Mouse (Mus musculus) neural tube, embryonic 15.5 days (tissue): ENCODE measurements at regions not wholly inside any gene's neighbourhood (a gene's known extent, or its start where the extent isn't known, plus 50 kb on each side); places are given as distances from the start of the nearest gene placed in this dataset.

Source experiments
- ATAC-seq: fragments of 200-750 bp; cut with Nextera tagmentation; 2 replicates; pipeline ENCODE4 v1.8.0; 2017; ENCODE audit warnings: mild to moderate bottlenecking, moderate TSS enrichment, moderate library complexity; ENCODE audit not compliant: low FRiP score
- H3K27ac ChIP-seq: fragments of 300-500 bp; sonication (generic); replicated peaks from 2 replicates; pipeline ENCODE4 v1.5.1; 2015; ENCODE audit warnings: mild to moderate bottlenecking, inconsistent platforms
- H3K27me3 ChIP-seq: fragments of 300-500 bp; sonication (generic); replicated peaks from 2 replicates; pipeline ENCODE4 v1.6.1; 2015; ENCODE audit warnings: inconsistent platforms
- H3K36me3 ChIP-seq: fragments of 300-500 bp; sonication (generic); 2 replicates; pipeline ENCODE4 v1.6.1; 2015; ENCODE audit warnings: inconsistent platforms
- H3K4me1 ChIP-seq: fragments of 300-500 bp; sonication (generic); 2 replicates; pipeline ENCODE4 v1.6.1; 2015; ENCODE audit warnings: inconsistent platforms
- H3K4me2 ChIP-seq: fragments of 300-500 bp; sonication (generic); 2 replicates; pipeline ENCODE4 v1.6.1; 2015; ENCODE audit warnings: inconsistent platforms, mild to moderate bottlenecking, moderate library complexity
- H3K4me3 ChIP-seq: fragments of 300-500 bp; sonication (generic); replicated peaks from 2 replicates; pipeline ENCODE4 v1.5.1; 2015; ENCODE audit warnings: mild to moderate bottlenecking, inconsistent platforms
- H3K9ac ChIP-seq: fragments of 300-500 bp; sonication (generic); replicated peaks from 2 replicates; pipeline ENCODE4 v1.6.1; 2015; ENCODE audit warnings: mild to moderate bottlenecking, inconsistent platforms
- H3K9me3 ChIP-seq: fragments of 300-500 bp; sonication (generic); replicated peaks from 2 replicates; pipeline ENCODE4 v1.6.1; 2016; ENCODE audit warnings: inconsistent platforms
- WGBS: fragments of 180-500 bp; shearing (Covaris S2); methylation state at CpG from one replicate; pipeline ENCODE4 v1.1.7; 2015; ENCODE audit warnings: mixed read lengths; 5-methylcytosine and 5-hydroxymethylcytosine counted together

DNA sequence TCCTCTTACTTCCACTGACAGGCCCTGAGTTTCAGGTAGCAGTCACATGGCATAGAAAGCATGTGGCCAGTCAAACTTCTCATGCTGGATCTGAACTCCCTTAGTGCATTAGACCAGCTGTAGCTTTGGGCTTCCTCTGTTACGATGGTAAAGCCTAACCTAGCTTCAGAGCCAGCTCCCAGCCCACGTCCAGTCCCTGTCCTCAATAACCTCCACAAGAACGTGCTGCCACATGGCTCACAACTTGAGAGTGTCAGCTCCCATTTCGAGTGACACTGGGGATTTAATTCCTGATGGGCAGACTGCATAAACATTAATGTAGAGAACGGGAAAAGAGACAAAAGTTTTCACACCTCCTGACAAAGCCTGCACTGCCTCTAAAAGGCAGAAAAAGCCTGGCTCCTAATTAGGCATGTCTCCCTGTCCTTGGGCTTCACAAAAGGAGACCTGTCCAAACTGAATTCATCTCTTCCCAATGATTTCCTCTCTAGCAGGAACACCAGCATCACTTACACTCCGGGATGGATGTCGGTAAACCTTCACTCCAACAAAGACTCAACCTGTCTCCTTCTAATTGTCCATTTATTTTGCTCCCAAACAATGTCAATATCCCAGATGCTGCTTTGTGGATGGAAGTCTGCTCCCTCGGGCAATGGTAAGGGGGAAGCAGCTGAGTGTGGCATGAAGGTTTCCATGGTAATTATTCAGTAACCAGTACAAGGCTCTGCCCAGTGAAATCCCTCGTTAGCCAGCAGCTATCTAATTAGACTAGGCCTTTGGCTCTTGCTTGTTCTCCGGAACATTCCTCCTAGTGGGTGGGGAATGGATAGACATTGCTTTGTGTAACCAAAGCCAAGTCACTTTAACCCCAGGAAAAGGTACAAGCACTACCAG, 408.1 kb upstream of the Kdm8 start:
- H3K4me2 ChIP-seq: no peak overlapping the region
- no peak overlapping the region for H3K27ac ChIP-seq
- WGBS: 39% methylated on average over 10 of the region's 10 CpGs
- H3K36me3 ChIP-seq: no peaks in the 10 kb centered on the region
- H3K9ac ChIP-seq: no peak overlapping the region
- peaks cover 12% of the 10 kb centered on the region; the same call in 1 of the 2 replicates for H3K4me1 ChIP-seq
- no peaks in the 10 kb centered on the region for H3K27me3 ChIP-seq
- H3K4me3 ChIP-seq: no peak overlapping the region
- no peak for ATAC-seq
- H3K9me3 ChIP-seq: no peaks in the 10 kb centered on the region

DNA sequence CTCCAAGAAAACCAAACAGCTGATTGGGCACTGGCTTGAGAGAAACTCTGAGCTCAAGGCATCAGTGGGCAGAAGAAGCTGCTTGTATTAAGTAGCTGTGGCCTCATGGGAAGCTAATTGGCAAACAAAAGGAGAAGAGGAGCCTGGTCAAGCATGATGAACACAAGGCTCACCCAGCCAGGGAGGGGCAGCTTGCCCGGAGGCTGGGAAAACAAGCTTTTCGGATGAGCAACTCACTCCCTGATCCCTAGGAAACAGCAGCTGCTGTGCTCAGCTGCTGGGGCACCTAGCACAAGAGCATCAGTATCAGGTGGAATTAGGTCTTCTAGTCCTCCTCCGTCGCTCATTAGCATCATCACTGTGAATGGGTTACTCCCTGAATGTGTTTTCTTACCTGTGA, 405.6 kb upstream of the Kdm8 start:
- H3K27ac ChIP-seq: no peak overlapping the region
- ATAC-seq: no peak

DNA sequence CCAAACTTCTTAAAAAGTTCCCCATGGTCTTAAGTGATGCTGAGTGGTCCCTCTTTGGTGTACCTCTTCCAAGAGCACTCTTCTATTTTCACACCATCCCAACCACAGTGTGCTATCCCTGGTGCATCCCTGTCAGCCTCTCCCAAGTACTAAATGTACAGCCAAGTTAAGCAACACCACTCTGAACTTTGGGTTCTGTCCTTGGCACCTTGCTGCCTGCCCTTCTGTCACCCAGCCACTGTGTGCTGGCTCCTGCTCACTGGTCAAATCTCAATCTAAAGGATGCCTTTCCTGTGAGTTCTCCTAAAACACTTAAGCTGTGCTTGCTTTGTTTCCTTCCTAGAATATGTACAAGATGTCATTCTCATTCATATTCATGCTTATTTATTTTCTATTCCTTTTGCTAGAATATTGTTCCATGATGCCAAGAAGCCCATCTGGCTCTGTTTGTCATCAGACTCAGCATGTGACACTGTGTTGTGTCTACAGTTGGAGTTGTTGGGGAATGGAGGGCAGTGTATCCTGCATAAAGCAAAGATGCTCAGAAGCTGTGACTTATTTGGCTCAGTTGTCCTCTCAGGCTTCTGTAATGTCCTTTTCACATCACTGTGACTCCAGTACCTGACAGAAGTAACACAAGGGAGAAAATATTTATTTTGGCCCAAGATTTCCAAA, 388.4 kb upstream of the Kdm8 start:
- no peak for ATAC-seq
- Histone ChIP-seq H3K36me3 (no peaks in the 10 kb centered on the region), H3K4me1 (no peaks in the 10 kb centered on the region)

More for the DNA sequence above, 405.6 kb upstream of the Kdm8 start:
- no peak overlapping the region for H3K4me3 ChIP-seq
- H3K36me3 ChIP-seq: no peaks in the 10 kb centered on the region
- H3K27me3 ChIP-seq: no peaks in the 10 kb centered on the region
- WGBS: 57% methylated on average over 4 of the region's 4 CpGs
- H3K9ac ChIP-seq: no peak overlapping the region
- H3K4me2 ChIP-seq: no peak overlapping the region
- H3K4me1 ChIP-seq: peaks cover 8% of the 10 kb centered on the region; the same call in 1 of the 2 replicates
- H3K9me3 ChIP-seq: no peaks in the 10 kb centered on the region

DNA sequence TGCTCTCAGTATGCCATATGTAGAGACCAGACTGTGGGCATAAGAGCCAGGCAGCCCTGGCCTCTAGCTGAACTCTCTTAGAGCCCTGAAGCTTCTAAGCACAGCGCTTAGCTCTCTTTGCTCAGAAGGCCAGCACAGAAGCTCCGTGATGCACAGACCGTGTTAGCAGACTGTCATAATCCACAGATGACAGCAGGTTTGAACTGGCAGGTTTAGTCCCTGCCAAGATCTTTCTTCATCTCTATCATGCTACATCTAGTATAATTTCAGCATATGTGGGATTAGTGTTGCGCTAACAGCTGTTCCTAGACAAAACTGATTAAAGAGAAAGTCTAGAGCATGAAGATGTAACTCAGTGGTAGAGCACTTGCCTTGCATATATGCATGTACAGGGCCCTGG, 342.0 kb upstream of the Kdm8 start:
- no peaks in the 10 kb centered on the region for H3K4me1 ChIP-seq
- no peak for ATAC-seq
- no peaks in the 10 kb centered on the region for H3K9me3 ChIP-seq
- H3K27me3 ChIP-seq: no peaks in the 10 kb centered on the region
- no peak overlapping the region for H3K9ac ChIP-seq
- no peak overlapping the region for H3K4me2 ChIP-seq
- WGBS: 83% methylated on average over 4 of the region's 4 CpGs
- H3K27ac ChIP-seq: no peak overlapping the region
- H3K4me3 ChIP-seq: no peak overlapping the region
- no peaks in the 10 kb centered on the region for H3K36me3 ChIP-seq

More for the DNA sequence above, 388.4 kb upstream of the Kdm8 start:
- Histone ChIP-seq H3K4me2 (no peak overlapping the region), H3K9ac (no peak overlapping the region), H3K9me3 (no peaks in the 10 kb centered on the region), H3K27me3 (no peaks in the 10 kb centered on the region), H3K4me3 (no peak overlapping the region), H3K27ac (no peak overlapping the region)

DNA sequence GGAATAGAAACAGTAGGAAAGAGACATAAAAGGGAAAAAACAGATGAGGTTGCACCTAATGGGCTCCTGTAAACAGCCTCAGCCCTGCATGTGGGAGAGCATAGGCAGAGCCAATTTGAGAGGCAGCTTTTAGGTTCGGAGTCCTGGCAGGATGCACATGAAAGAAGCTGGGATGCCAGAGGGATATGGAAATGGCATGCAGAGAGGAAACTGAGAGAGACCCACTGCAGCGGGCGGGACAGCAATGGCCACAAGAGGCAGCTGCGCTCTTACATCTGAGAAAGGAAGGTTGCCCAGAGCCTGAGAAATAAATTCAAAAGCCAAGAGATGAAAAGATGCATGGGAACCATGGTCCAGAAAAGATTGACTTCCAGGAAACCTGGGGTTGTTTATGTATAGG, 340.5 kb upstream of the Kdm8 start:
- H3K4me3 ChIP-seq: no peak overlapping the region
- H3K27me3 ChIP-seq: no peaks in the 10 kb centered on the region
- no peak overlapping the region for H3K4me2 ChIP-seq
- ATAC-seq: no peak
- no peak overlapping the region for H3K27ac ChIP-seq
- no peaks in the 10 kb centered on the region for H3K4me1 ChIP-seq
- H3K36me3 ChIP-seq: no peaks in the 10 kb centered on the region
- 65% methylated on average over 4 of the region's 4 CpGs for WGBS
- H3K9me3 ChIP-seq: no peaks in the 10 kb centered on the region
- no peak overlapping the region for H3K9ac ChIP-seq

DNA sequence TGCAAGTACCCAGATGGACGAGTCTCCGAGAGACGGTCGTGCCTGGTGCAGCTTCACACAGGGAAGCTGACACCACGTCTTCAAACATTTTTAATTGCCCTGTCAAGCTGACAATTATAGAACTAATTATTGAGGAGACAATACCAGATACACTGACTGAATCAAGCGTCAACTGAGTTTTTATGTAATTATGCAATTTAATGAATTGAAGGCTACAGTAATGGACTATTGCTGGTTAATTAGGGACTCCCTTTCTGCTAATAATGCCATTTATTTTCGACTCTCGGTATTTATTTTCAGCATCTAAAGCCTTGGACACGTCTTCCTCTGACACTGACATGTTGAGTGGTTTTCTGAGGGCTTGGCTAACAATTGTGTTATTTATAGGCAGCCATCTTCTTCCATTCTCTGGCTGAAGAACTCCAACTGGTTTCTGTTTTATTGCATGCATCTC, 331.6 kb upstream of the Kdm8 start:
- Histone ChIP-seq H3K27me3 (no peaks in the 10 kb centered on the region), H3K4me3 (no peak overlapping the region), H3K9ac (no peak overlapping the region), H3K4me1 (0 out of 2 replicates have a peak, but pooled peaks cover 3% of the 10 kb centered on the region), H3K36me3 (no peaks in the 10 kb centered on the region), H3K27ac (no peak overlapping the region), H3K9me3 (no peaks in the 10 kb centered on the region), H3K4me2 (no peak overlapping the region)
- ATAC-seq: no peak
- 32% methylated on average over 9 of the region's 9 CpGs for WGBS

DNA sequence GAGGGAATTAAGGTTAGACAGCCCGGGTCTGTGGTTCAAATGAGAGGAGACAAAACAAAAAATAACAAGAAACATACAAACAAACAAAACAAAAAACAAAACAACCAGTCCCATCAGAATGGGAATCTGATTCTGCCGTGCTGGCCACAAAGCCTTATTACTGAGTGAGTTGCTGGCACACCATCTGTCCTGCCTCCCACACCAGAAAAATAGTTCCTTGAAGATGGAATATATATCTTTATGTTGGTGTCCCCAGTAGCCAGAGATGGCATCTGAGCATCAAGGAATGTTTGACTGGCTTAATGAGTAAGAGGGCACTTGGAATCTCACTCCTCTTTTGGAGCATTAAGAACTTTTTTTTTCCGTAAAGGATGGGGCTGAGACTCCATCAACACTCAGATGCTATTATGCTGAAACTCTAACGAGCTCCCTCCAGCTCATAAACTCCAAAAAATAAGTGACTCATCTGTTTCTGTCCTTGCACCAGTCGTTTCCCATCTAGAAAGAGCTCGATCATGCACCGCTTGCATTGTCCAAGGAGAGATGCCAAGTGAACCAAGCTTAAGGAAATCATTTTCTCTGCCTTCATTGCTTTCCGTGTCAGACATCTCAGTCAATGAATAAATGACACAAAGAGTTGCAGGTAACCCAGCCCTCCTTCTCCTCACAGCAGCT, 329.0 kb upstream of the Kdm8 start:
- no peaks in the 10 kb centered on the region for H3K9me3 ChIP-seq
- no peak overlapping the region for H3K27ac ChIP-seq
- H3K27me3 ChIP-seq: peaks cover 3% of the 10 kb centered on the region; the same call in 1 of the 2 replicates
- H3K4me2 ChIP-seq: no peak overlapping the region
- H3K36me3 ChIP-seq: no peaks in the 10 kb centered on the region
- H3K4me1 ChIP-seq: 0 out of 2 replicates have a peak, but pooled peaks cover 3% of the 10 kb centered on the region
- ATAC-seq: no peak
- 79% methylated on average over 8 of the region's 8 CpGs for WGBS
- no peak overlapping the region for H3K4me3 ChIP-seq
- no peak overlapping the region for H3K9ac ChIP-seq

DNA sequence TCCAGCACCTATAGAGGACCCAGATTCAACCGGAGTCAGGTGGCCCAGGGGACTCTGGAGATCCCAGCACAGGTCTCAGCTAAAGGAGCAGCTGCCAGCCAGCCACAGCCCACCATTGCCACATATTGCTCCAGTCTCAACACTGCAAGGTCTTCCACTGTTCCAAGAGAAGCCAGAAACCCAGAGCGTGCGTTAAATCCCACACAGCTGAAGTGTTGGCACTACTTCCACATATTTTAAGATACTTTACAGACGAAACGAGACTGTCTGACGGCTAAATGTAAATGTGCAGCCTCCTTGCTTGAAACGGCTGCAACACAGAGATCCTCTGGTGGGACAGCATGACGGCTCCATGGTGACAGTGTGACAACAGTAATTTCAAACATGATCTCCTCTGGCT, 327.3 kb upstream of the Kdm8 start:
- H3K4me2 ChIP-seq: no peak overlapping the region
- H3K9ac ChIP-seq: no peak overlapping the region
- H3K27ac ChIP-seq: no peak overlapping the region
- no peaks in the 10 kb centered on the region for H3K9me3 ChIP-seq
- H3K27me3 ChIP-seq: peaks cover 3% of the 10 kb centered on the region; the same call in 1 of the 2 replicates
- H3K4me1 ChIP-seq: 0 out of 2 replicates have a peak, but pooled peaks cover 3% of the 10 kb centered on the region
- no peak for ATAC-seq
- H3K36me3 ChIP-seq: no peaks in the 10 kb centered on the region
- H3K4me3 ChIP-seq: no peak overlapping the region
- WGBS: 87% methylated on average over 8 of the region's 8 CpGs

DNA sequence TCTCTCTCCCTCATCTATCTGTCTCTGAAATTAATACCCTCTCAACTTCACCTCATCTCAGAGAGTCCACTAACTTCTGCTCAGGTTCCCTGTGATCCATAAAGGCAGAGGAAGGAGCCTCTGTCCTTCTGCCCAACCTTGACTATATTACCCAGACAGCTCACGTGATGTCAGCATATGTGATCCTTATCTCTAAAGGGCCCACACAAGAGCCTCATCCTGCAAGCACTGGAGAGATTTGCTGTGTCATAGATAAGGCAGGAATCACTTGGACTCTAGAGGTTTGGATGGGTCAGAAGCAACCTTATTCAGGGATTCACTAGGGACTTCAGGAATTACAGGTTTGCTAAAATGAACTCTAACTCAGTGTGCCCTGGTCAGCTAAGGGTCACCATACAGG, 315.3 kb upstream of the Kdm8 start:
- Histone ChIP-seq H3K36me3 (no peaks in the 10 kb centered on the region), H3K27ac (no peak overlapping the region), H3K4me3 (no peak overlapping the region), H3K9ac (no peak overlapping the region), H3K27me3 (no peaks in the 10 kb centered on the region), H3K9me3 (no peaks in the 10 kb centered on the region), H3K4me2 (no peak overlapping the region), H3K4me1 (no peaks in the 10 kb centered on the region)
- WGBS: 63% methylated on average over 1 of the region's 1 CpGs
- ATAC-seq: no peak

DNA sequence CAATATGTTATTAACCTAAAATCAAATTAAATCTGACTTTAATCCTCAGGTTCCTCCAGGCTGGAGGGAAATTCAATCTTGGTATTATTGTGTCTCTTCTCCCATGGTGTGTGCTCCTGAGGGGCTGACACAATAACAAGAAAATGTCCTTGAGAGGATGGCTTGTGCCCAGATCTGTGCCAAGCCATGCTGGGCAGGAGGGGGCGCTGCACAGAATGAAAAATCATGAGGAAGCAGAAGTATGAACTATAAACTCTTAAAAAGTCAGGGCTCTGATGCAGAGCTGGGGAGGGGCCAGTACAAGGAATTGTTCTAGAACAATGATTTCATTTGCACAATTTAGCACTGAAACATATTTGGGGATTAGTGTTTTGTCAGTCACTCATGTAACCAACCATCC, 312.5 kb upstream of the Kdm8 start:
- Histone ChIP-seq H3K9me3 (no peaks in the 10 kb centered on the region), H3K4me3 (no peak overlapping the region), H3K4me2 (no peak overlapping the region), H3K9ac (no peak overlapping the region), H3K4me1 (no peaks in the 10 kb centered on the region), H3K36me3 (no peaks in the 10 kb centered on the region), H3K27me3 (no peaks in the 10 kb centered on the region), H3K27ac (no peak overlapping the region)
- 69% methylated on average over 1 of the region's 1 CpGs for WGBS
- ATAC-seq: no peak

DNA sequence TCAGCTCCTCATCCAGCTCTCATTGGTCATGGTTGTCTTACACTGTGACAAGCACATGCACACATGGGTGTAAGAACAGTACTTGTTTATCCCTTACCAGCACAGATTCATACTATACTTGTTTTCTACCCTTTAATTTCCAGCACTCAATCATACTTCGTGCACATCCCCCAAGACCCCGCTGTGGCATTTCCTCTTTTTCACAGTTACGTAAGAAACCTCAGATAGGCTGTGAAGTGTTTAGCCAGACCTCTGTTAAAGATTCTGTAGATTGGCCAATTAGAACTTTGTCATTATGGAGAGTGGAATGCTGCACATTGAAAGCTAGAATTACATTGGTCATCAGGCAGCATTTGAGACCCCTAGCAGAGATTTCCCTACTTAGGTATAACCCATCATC, 305.9 kb upstream of the Kdm8 start:
- Histone ChIP-seq H3K4me3 (no peak overlapping the region), H3K4me2 (no peak overlapping the region), H3K36me3 (no peaks in the 10 kb centered on the region), H3K9me3 (no peaks in the 10 kb centered on the region), H3K27me3 (no peaks in the 10 kb centered on the region), H3K4me1 (no peaks in the 10 kb centered on the region), H3K27ac (no peak overlapping the region), H3K9ac (no peak overlapping the region)
- 88% methylated on average over 3 of the region's 3 CpGs for WGBS
- no peak for ATAC-seq
